Mouse (Mus musculus) CH12.LX (cell line): ENCODE results near the gene Gimap7.

ENCODE experiments used
- CTCF ChIP-seq, 2 experiments: IDR thresholded peaks in 1 of 2; conservative IDR thresholded peaks in 1 of 2; 2 replicates each; pipeline ENCODE4 v1.5.1; 2011 to 2012; ENCODE audit warnings: low read depth in 2 of 2, low read length in 2 of 2, improper control_type of control experiment in 1 of 2, inconsistent platforms in 1 of 2, mild to moderate bottlenecking in 1 of 2, moderate library complexity in 1 of 2
- EP300 ChIP-seq: IDR thresholded peaks from 2 replicates; pipeline ENCODE4 v1.6.1; 2011; ENCODE audit warnings: low read length, improper control_type of control experiment
- HCFC1 ChIP-seq: IDR thresholded peaks from 2 replicates; pipeline ENCODE4 v1.6.1; 2012; ENCODE audit warnings: low read depth, mild to moderate bottlenecking, inconsistent platforms, low read length, improper control_type of control experiment
- MAX ChIP-seq: IDR thresholded peaks from 2 replicates; pipeline ENCODE4 v1.6.1; 2011; ENCODE audit warnings: low read length, improper control_type of control experiment
- MYC ChIP-seq: IDR thresholded peaks from 2 replicates; pipeline ENCODE4 v1.6.1; 2011; ENCODE audit warnings: low read depth, mild to moderate bottlenecking, improper control_type of control experiment, low read length
- POLR2A ChIP-seq: IDR thresholded peaks from 2 replicates; pipeline ENCODE4 v1.6.1; 2011; ENCODE audit warnings: low read depth, mild to moderate bottlenecking, improper control_type of control experiment, low read length
- POLR2AphosphoS2 ChIP-seq: IDR thresholded peaks from 2 replicates; pipeline ENCODE4 v1.6.1; 2011; ENCODE audit warnings: low read depth, low read length, improper control_type of control experiment
- RCOR1 ChIP-seq: conservative IDR thresholded peaks from 2 replicates; pipeline ENCODE4 v1.6.1; 2012; ENCODE audit warnings: low read depth, mild to moderate bottlenecking, inconsistent platforms, low read length, improper control_type of control experiment
- TBP ChIP-seq: conservative IDR thresholded peaks from 2 replicates; pipeline ENCODE4 v1.6.1; 2011; ENCODE audit warnings: low read depth, low read length, improper control_type of control experiment
- TCF12 ChIP-seq: IDR thresholded peaks from 2 replicates; pipeline ENCODE4 v1.6.1; 2014; ENCODE audit warnings: low read depth, mild to moderate bottlenecking, inconsistent platforms, low read length, improper control_type of control experiment
- UBTF ChIP-seq: IDR thresholded peaks from 2 replicates; pipeline ENCODE4 v1.6.1; 2012; ENCODE audit warnings: low read depth, mild to moderate bottlenecking, inconsistent platforms, low read length, improper control_type of control experiment, moderate library complexity
- USF1 ChIP-seq: IDR thresholded peaks from 2 replicates; pipeline ENCODE4 v1.6.1; 2014; ENCODE audit warnings: low read depth, mild to moderate bottlenecking, inconsistent platforms, low read length, improper control_type of control experiment
- ZKSCAN1 ChIP-seq: IDR thresholded peaks from 2 replicates; pipeline ENCODE4 v1.6.1; 2012; ENCODE audit warnings: low read depth, inconsistent platforms, low read length, improper control_type of control experiment, borderline replicate concordance

DNA sequence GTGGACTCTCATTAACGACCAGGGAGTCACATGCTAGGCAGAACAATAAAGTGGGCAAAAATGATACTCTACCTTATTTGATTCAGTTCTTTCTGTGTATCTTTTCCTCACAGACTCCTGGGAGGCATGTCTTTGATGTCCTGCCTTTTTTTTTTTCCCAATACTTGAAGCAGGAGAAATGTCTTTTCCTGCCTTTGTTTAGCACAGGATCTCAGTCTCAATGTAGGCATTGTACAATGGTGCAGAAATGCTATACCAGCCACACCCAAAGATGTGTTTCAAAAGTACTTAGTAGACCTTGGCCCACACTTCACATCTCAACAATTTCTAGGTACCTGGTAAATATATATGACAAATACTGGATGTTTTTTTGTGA, 20.9 kb upstream of the Gimap7 start:
- TF ChIP-seq POLR2AphosphoS2 = no peak
- no peak for TF ChIP-seq POLR2A
- TF ChIP-seq MAX = no peak
- no peak for TF ChIP-seq EP300
- TF ChIP-seq HCFC1 = no peak
- TF ChIP-seq TCF12 = no peak
- no peak for TF ChIP-seq TBP
- no peak for TF ChIP-seq RCOR1
- no peak for TF ChIP-seq MYC
- TF ChIP-seq UBTF = no peak
- TF ChIP-seq CTCF (conservative IDR thresholded peaks at IDR 0.05 in 1 of 2, IDR thresholded peaks at IDR 0.05 in 1 of 2; ENCODE audit: low read depth in 2 of 2, low read length in 2 of 2) = no peak
- TF ChIP-seq USF1 = no peak
- no peak for TF ChIP-seq ZKSCAN1
